Mouse (Mus musculus) hindlimb bud, embryonic 11.5 days (tissue): ENCODE data around the gene Ulk4.

Experiments used
- DNase-seq: peaks from one replicate; pipeline ENCODE4 v3.0.0-alpha.2; 2012; ENCODE audit warnings: low read depth, low spot score; ENCODE audit errors: extremely low spot score

Gene Ulk4

GRCm38 (mm10) chr9:121112131-121112530 is 164.9 kb downstream of the Ulk4 start:
- DNase-seq, result no peak

DNA sequence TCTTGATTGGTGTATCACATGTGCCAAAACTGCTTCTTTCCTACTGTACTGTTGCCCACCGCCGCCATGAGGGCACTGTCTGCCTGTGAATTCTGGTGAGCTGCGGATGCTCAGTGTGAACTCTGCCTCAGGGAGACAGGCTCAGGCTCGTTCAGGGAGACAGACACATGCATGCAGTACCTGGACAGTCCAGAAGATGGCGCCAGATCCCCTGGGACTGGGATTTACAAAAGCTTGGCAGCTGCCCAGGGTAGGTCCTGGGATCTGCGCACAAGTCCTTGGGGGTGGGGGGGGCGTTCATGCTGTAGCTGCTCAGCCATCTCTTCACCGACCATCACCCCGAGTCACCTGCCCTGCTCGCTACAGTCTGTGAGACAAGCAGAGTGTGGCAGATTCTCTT is 168.9 kb downstream of the Ulk4 start:
- DNase-seq, result peak; percentile 52

DNA sequence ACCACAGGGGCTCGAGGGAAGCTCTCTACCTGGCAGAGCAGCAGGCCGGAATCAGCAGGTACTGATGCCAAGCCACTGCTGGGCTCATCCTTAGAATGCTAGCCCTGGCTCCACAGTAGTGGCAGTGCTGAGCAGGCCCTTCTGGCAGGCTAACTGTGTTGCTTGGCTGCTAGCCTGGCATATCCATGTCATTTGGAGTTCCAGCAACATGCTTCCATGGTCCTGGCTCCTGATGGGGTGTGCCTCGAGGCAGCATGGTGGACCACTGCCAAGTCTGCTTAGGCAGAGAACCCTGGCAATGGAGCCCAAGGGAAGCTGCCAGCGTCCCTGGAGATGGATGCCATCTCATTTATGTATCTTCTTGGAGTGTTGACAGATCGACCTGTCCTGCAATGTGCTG is 169.4 kb downstream of the Ulk4 start:
- DNase-seq, result no peak

DNA sequence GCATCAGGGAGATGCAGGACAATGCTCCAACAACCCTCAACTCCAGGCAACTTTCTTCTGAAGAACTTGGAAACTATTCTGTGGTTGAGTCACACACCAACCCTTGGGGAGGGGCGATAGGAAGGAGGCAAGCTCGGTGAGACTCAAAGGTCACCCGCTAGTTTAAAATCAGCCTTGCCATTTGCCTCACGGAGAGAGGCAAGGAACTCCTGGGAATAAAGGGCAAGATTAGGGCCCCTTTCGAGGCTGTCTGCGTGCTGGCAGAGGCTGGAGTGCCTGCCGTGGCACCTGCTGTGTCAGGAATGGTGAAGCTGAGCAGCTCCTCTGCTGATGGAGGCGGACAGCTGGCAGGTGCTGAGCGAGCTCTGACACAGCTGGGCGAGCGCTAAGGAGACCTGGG is 169.9 kb downstream of the Ulk4 start:
- no peak for DNase-seq

DNA sequence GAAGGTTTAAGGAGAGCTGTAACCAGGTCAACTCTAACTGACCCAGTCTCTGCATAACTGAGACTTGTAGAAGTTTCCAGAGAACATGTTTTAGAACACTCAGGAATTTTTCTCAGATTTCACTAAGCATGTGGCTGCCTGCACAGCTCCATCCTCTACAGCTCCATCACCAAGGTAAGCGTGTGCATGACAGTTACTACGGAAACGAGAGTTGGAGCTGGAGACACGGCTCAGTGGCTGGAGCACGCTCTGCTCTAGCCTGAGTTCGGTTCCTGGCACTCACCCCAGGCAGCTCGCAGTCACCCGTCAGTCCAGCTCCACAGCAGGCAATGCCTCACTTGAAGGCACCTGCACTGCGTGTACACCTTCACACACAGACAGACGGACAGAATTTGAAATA is 175.5 kb downstream of the Ulk4 start:
- no peak for DNase-seq

- no peak for DNase-seq
Measured at GRCm38 (mm10) chr9:121099453-121099852, 177.5 kb downstream of the Ulk4 start.

GRCm38 (mm10) chr9:121093760-121094159 is 183.2 kb downstream of the Ulk4 start:
- DNase-seq, result no peak

- no peak for DNase-seq
Measured at GRCm38 (mm10) chr9:121092568-121092967, 184.4 kb downstream of the Ulk4 start.

- no peak for DNase-seq
Measured at GRCm38 (mm10) chr9:121091016-121091735, 185.8 kb downstream of the Ulk4 start.

GRCm38 (mm10) chr9:121087661-121088060 is 189.3 kb downstream of the Ulk4 start:
- no peak for DNase-seq

GRCm38 (mm10) chr9:121084191-121084590 is 192.8 kb downstream of the Ulk4 start:
- no peak for DNase-seq

- no peak for DNase-seq
Measured at GRCm38 (mm10) chr9:121080834-121081233, 196.2 kb downstream of the Ulk4 start.

GRCm38 (mm10) chr9:121080413-121080812 is 196.6 kb downstream of the Ulk4 start:
- DNase-seq, result no peak

GRCm38 (mm10) chr9:121079388-121080088 is 197.5 kb downstream of the Ulk4 start:
- DNase-seq, result no peak

DNA sequence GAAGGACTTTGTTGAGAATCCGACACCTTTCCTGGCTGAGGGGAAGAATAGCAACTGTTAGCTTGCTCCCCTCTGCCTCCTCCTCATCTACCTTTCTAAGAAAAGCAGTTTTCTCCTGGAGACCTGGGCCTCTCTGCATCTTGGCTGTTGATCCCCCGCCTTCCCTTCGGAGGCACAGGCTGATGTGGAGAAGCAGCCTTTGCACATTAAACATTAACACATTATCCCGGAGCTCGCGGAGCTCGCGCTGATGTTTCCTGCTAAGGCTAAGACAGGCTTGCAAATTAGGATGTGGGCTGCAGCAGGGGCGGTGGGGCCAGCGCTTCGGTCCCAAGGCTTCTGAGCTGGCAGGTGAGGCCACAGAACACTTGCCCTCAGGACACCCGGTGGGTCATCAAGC is 200.7 kb downstream of the Ulk4 start:
- DNase-seq, result no peak

GRCm38 (mm10) chr9:121075246-121075645 is 201.8 kb downstream of the Ulk4 start:
- DNase-seq, result no peak

DNA sequence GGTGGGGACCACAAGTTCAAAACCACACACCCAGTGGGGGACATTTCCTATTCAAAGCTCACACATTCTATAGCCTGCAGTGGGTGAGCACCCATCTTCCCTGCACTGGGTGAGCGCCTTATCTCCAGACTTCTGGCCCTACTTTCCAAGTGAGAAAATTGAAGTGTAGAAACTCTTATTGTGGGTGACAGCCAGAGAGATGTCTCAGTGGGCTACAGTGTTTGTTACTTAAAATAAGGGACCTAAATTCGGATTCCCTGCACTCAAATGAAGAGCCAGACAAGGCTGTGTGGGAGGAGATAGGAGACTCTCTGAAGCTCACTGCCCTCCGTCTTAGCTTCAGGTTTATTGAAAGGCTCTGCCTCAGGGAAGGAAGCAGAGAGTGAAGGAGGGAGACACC is 202.3 kb downstream of the Ulk4 start:
- no peak for DNase-seq

GRCm38 (mm10) chr9:121072127-121072757 is 204.8 kb downstream of the Ulk4 start:
- no peak for DNase-seq

GRCm38 (mm10) chr9:121071461-121072126 is 205.4 kb downstream of the Ulk4 start:
- no peak for DNase-seq

DNA sequence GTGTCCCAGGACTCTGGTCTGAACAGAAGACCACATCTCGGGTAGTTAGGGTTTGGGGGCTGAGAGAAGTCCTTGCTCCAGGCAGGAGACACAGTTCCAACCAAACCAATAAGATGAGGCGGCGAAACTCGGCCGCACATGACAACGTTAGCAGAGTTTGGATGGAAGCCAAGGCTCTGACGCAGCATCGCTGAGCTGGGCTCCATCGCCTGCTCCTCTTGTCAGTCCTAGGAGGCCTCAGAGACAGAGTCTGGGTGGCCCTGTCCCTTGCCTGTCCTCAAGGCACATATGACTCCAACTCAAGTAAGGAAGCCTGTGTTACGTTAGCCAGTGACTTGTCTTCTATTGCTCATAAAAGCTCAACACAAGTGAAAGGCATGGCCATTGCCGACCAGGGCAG is 205.9 kb downstream of the Ulk4 start:
- DNase-seq, result no peak

DNA sequence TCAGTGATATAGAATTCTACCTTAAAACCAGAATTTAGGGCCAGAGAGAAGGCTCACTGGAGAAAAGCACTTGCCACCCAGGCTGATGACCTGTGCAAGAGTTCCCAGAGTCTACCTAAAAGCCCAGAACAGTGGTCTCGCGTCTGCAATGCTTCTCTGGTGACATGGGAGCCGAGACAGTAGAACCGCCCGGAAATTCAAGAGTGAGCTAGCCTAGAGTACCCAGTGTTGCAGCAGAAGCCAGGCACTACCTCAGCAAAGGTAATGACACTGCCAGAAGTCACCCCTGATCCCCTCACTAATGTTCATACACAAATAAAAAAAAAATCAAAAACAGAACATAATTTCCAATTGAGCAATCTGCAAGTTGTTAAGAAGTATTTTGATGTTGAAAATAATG is 208.9 kb downstream of the Ulk4 start:
- no peak for DNase-seq

GRCm38 (mm10) chr9:121067043-121067442 is 210.0 kb downstream of the Ulk4 start:
- no peak for DNase-seq
